Mouse (Mus musculus) CH12.LX (cell line): ENCODE measurements around the gene Pkib.

Source experiments
- E2F4 ChIP-seq: IDR thresholded peaks from 2 replicates; pipeline ENCODE4 v1.6.1; 2011; ENCODE audit warnings: low read depth, low read length, improper control_type of control experiment; ENCODE audit not compliant: insufficient replicate concordance
- GABPA ChIP-seq: IDR thresholded peaks from 2 replicates; pipeline ENCODE4 v1.6.1; 2012; ENCODE audit warnings: low read depth, low read length, improper control_type of control experiment, inconsistent platforms; ENCODE audit not compliant: insufficient replicate concordance
- IRF4 ChIP-seq: IDR thresholded peaks from 2 replicates; pipeline ENCODE4 v1.6.1; 2014; ENCODE audit warnings: low read depth, mild to moderate bottlenecking, inconsistent platforms, low read length, improper control_type of control experiment
- MAZ ChIP-seq: IDR thresholded peaks from 2 replicates; pipeline ENCODE4 v1.6.1; 2012; ENCODE audit warnings: low read depth, mild to moderate bottlenecking, inconsistent platforms, low read length, improper control_type of control experiment, moderate library complexity
- POLR2A ChIP-seq: IDR thresholded peaks from 2 replicates; pipeline ENCODE4 v1.6.1; 2011; ENCODE audit warnings: low read depth, mild to moderate bottlenecking, improper control_type of control experiment, low read length
- POLR2AphosphoS2 ChIP-seq: IDR thresholded peaks from 2 replicates; pipeline ENCODE4 v1.6.1; 2011; ENCODE audit warnings: low read depth, low read length, improper control_type of control experiment
- ZC3H11A ChIP-seq: IDR thresholded peaks from 2 replicates; pipeline ENCODE4 v1.6.1; 2012; ENCODE audit warnings: low read depth, mild to moderate bottlenecking, inconsistent platforms, low read length, improper control_type of control experiment
- ZMIZ1 ChIP-seq: IDR thresholded peaks from 2 replicates; pipeline ENCODE4 v1.6.1; 2012; ENCODE audit warnings: low read depth, mild to moderate bottlenecking, inconsistent platforms, low read length, improper control_type of control experiment
- ZNF384 ChIP-seq: IDR thresholded peaks from 2 replicates; pipeline ENCODE4 v1.6.1; 2012; ENCODE audit warnings: low read depth, low read length, improper control_type of control experiment, inconsistent platforms

DNA sequence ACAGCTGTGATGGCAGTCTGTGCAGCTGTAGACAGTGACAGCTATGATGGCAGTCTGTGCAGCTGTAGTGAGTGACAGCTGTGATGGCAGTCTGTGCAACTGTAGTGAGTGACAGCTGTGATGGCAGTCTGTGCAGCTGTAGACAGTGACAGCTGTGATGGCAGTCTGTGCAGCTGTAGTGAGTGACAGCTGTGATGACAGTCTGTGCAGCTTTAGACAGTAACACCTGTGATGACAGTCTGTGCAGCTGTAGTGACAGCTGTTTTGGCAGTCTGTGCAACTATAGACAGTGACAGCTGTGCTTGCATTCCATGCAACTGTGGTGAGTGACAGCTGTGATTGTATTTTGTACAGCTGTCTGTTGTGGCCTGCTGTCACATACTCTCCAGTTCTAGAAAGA is 44.0 kb downstream of the Pkib start:
- no peak for TF ChIP-seq ZC3H11A
- no peak for TF ChIP-seq POLR2A
- TF ChIP-seq MAZ = no peak
- TF ChIP-seq ZNF384 = no peak
- TF ChIP-seq E2F4 = no peak
- no peak for TF ChIP-seq IRF4
- no peak for TF ChIP-seq GABPA
- TF ChIP-seq ZMIZ1 = no peak
- TF ChIP-seq POLR2AphosphoS2 = no peak
